Mouse (Mus musculus) MEL (cell line): ENCODE measurements at regions not wholly inside any gene's neighbourhood (a gene's known extent, or its start where the extent isn't known, plus 50 kb on each side); places are given as distances from the start of the nearest gene placed in this dataset.

ENCODE experiments used
- CTCF ChIP-seq, 3 experiments: IDR thresholded peaks in 2 of 3; conservative IDR thresholded peaks in 1 of 3; 2 replicates each; pipeline ENCODE4 v1.5.1; 2011 to 2012; ENCODE audit warnings: low read length in 3 of 3, low read depth in 2 of 3, mild to moderate bottlenecking in 2 of 3, improper control_type of control experiment in 1 of 3, inconsistent platforms in 1 of 3, mixed read lengths in 1 of 3, moderate library complexity in 1 of 3; ENCODE audit not compliant: control insufficient read depth in 1 of 3, insufficient read depth in 1 of 3, poor library complexity in 1 of 3, severe bottlenecking in 1 of 3
- ELF1 ChIP-seq: IDR thresholded peaks from 2 replicates; pipeline ENCODE4 v1.6.1; 2014; ENCODE audit warnings: low read depth, mild to moderate bottlenecking, inconsistent platforms, low read length, improper control_type of control experiment, moderate library complexity
- EP300 ChIP-seq, 2 experiments: IDR thresholded peaks; 2 replicates each; pipeline ENCODE4 v1.6.1; 2011; ENCODE audit warnings: improper control_type of control experiment in 2 of 2, low read length in 2 of 2, low read depth in 1 of 2, mild to moderate bottlenecking in 1 of 2
- ETS1 ChIP-seq: IDR thresholded peaks from 2 replicates; pipeline ENCODE4 v1.6.1; 2012; ENCODE audit warnings: low read depth, mild to moderate bottlenecking, inconsistent platforms, low read length, improper control_type of control experiment, moderate library complexity
- MAZ ChIP-seq: IDR thresholded peaks from 2 replicates; pipeline ENCODE4 v1.6.1; 2012; ENCODE audit warnings: low read depth, mild to moderate bottlenecking, inconsistent platforms, low read length, improper control_type of control experiment
- MEF2A ChIP-seq: IDR thresholded peaks from 2 replicates; pipeline ENCODE4 v1.6.1; 2014; ENCODE audit warnings: low read depth, mild to moderate bottlenecking, inconsistent platforms, low read length, improper control_type of control experiment; ENCODE audit not compliant: poor library complexity, insufficient replicate concordance, severe bottlenecking; ENCODE audit errors: extremely low read depth
- MYB ChIP-seq: IDR thresholded peaks from 2 replicates; pipeline ENCODE4 v1.6.1; 2011; ENCODE audit warnings: mild to moderate bottlenecking, low read depth, low read length, improper control_type of control experiment
- POLR2A ChIP-seq, 2 experiments: IDR thresholded peaks; 2 replicates each; pipeline ENCODE4 v1.6.1; 2011 to 2012; ENCODE audit warnings: low read length in 2 of 2, mild to moderate bottlenecking in 2 of 2, control low read depth in 1 of 2, improper control_type of control experiment in 1 of 2, low read depth in 1 of 2, moderate library complexity in 1 of 2; ENCODE audit not compliant: control insufficient read depth in 1 of 2, insufficient read depth in 1 of 2, poor library complexity in 1 of 2
- RAD21 ChIP-seq: IDR thresholded peaks from 2 replicates; pipeline ENCODE4 v1.6.1; 2011; ENCODE audit warnings: mild to moderate bottlenecking, low read depth, low read length, improper control_type of control experiment
- SIN3A ChIP-seq: IDR thresholded peaks from 2 replicates; pipeline ENCODE4 v1.6.1; 2012; ENCODE audit warnings: low read length, improper control_type of control experiment, inconsistent platforms
- ZNF384 ChIP-seq: IDR thresholded peaks from 2 replicates; pipeline ENCODE4 v1.6.1; 2012; ENCODE audit warnings: low read depth, mild to moderate bottlenecking, inconsistent platforms, low read length, improper control_type of control experiment

DNA sequence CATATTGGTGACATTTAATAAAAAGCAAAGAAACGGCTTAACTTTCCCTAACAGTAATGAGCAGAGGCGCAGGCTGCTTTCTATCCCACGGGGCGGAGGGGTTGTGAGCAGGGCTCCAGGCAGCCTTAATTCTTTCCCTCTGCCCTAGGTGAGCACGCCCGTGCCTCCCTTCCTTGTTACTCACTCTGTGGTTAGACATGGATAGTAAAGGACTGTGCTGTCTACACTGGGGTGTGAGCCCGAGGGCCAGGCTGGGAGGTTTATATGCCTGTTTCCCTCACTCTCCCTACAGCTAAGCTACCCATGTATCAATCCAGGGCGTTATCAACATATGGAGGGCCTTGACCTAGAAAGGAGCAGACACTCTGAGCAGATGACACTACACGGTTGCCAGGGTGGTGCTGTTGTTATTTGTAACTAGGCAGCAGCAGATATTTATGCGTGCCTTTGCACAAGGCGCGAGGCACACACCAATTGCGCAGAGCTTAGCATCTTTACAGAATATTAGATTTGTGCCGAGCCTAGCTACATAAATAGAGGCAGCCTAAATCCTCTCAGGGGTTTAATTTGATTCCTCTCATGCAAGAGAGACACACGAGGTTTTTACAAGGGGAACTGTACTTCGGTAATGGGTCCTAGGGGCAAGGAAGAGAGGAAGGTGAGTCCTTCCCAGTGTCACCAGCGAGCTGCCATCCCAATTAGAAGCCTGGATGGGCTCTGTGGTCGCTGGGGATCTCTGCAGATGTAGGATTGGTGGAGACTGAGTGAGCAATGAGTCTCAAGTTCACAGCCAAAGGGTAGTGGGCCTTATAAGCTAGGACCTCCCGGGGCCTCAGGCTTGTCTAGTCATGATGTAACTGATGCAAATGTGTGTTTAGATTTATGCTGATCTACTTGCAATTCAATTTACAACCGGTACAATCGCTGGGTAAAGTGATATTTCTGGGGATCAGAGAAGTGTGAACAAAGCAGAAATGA is 278.6 kb upstream of the Kazn start:
- TF ChIP-seq SIN3A = no peak
- no peak for TF ChIP-seq ZNF384
- no peak for TF ChIP-seq CTCF (IDR thresholded peaks at IDR 0.05 in 2 of 3, conservative IDR thresholded peaks at IDR 0.05 in 1 of 3; ENCODE audit: control insufficient read depth in 1 of 3, insufficient read depth in 1 of 3, low read depth in 2 of 3, low read length in 3 of 3, poor library complexity in 1 of 3, severe bottlenecking in 1 of 3)
- no peak for TF ChIP-seq MEF2A
- TF ChIP-seq MAZ = no peak
- TF ChIP-seq ETS1 = no peak
- TF ChIP-seq RAD21 = no peak
- no peak for TF ChIP-seq ELF1
- no peak for TF ChIP-seq POLR2A (IDR thresholded peaks at IDR 0.05; ENCODE audit: control insufficient read depth in 1 of 2, insufficient read depth in 1 of 2, low read depth in 1 of 2, low read length in 2 of 2, poor library complexity in 1 of 2)
- TF ChIP-seq MYB = no peak
- no peak for TF ChIP-seq EP300 (IDR thresholded peaks at IDR 0.05; ENCODE audit: low read depth in 1 of 2, low read length in 2 of 2)
